Mouse (Mus musculus): Measurements from ENCODE around the gene Emx2. TPM values are rescaled to one million over a fixed set of nuclear protein-coding genes. Genes with fewer than 3 reads are reported as not detected.

Emx2 gene
- polyA plus RNA-seq, 1 experiment, result 14.3 TPM

DNA sequence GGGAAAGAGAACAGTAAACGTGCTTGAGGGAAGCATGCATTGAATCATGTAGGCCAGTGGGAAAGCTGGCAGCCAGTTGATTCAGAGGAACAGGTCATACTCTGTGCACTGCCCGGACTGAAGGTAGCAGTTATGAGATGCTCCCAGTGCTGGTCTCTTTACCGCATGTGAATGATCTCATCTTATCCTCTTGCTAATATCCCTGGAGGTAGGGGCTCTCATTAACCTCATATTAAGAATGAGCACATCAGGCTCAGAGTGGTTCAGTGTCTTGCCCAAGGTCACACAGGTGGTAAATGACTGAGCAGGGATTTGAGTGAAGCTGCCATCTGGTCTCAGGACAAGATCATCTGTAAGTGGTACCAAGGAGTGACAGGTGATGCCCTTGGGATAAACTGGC, 21.7 kb downstream of the Emx2 start:
- WGBS, result 85% methylated on average over 3 of the region's 3 CpGs
- Histone ChIP-seq H3K27me3 (replicated peaks; ENCODE audit: control insufficient read depth, insufficient read depth, low read length) (no peaks in the 10 kb centered on the region), H3K4me3 (ENCODE audit: insufficient read depth, low read depth, low read length) (no peak overlapping the region), H3K4me1 (ENCODE audit: control insufficient read depth, insufficient read depth, low read length) (no peaks in the 10 kb centered on the region), H3K27ac (ENCODE audit: insufficient read depth, low read depth, low read length) (no peak overlapping the region), H3K36me3 (ENCODE audit: control insufficient read depth, insufficient read depth, low read length) (no peaks in the 10 kb centered on the region)
- DNase-seq, result no peak
- TF ChIP-seq POLR2A (IDR thresholded peaks at IDR 0.05; ENCODE audit: low read depth, low read length) (no peak), CTCF (conservative IDR thresholded peaks at IDR 0.05; ENCODE audit: insufficient read depth, insufficient read length, low read depth, low read length) (no peak)

DNA sequence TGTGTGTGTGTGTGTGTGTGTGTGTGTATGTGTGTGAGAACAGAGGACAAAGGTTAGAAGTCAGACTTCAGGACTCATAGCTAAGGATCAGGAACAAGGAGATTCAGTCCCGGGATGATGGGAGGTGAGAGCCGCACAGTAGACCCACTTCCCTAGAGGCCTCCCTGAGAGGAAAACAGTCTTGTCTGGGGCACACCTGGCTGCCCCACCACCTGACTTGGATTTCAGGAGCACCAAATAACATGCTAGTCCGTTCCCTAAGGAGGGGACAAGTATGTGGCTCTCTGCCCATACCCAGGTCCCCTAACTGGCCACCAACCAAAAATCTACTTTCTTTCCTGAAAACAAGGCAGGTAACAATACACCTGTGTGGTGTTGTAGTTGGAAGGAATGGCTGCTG, 22.4 kb downstream of the Emx2 start:
- no peak overlapping the region for H3K4me3 ChIP-seq (ENCODE audit: insufficient read depth, low read depth, low read length)
- 80% methylated on average over 3 of the region's 3 CpGs for WGBS
- no peak overlapping the region for H3K27ac ChIP-seq (ENCODE audit: insufficient read depth, low read depth, low read length)
- TF ChIP-seq POLR2A (IDR thresholded peaks at IDR 0.05; ENCODE audit: low read depth, low read length) (no peak), CTCF (conservative IDR thresholded peaks at IDR 0.05; ENCODE audit: insufficient read depth, insufficient read length, low read depth, low read length) (no peak)
- H3K36me3 ChIP-seq (ENCODE audit: control insufficient read depth, insufficient read depth, low read length), result no peaks in the 10 kb centered on the region
- H3K27me3 ChIP-seq (replicated peaks; ENCODE audit: control insufficient read depth, insufficient read depth, low read length), result no peaks in the 10 kb centered on the region
- no peaks in the 10 kb centered on the region for H3K4me1 ChIP-seq (ENCODE audit: control insufficient read depth, insufficient read depth, low read length)
- no peak for DNase-seq

DNA sequence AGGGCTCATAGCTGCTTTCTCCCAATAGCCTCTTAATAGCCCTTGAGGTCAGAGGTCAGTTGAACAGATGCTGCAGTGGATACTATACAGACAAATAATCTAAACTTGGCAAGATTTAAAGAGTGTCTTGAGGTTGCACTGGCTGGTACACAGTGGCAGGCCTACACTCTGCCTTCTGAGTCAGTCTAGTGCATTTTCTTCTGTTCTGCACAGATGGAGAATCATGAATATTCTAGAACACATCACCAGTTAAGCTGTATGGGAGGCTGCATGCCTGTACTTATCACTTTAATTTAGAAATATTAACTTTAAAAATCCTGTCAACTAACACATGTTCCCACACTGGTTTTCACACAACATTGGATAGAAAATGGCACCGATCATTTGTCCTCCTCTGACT, 34.1 kb downstream of the Emx2 start:
- TF ChIP-seq POLR2A (IDR thresholded peaks at IDR 0.05; ENCODE audit: low read depth, low read length) (no peak), CTCF (conservative IDR thresholded peaks at IDR 0.05; ENCODE audit: insufficient read depth, insufficient read length, low read depth, low read length) (no peak)
- H3K36me3 ChIP-seq (ENCODE audit: control insufficient read depth, insufficient read depth, low read length), result no peaks in the 10 kb centered on the region
- no peak overlapping the region for H3K27ac ChIP-seq (ENCODE audit: insufficient read depth, low read depth, low read length)
- H3K4me1 ChIP-seq (ENCODE audit: control insufficient read depth, insufficient read depth, low read length), result no peaks in the 10 kb centered on the region
- no peak overlapping the region for H3K4me3 ChIP-seq (ENCODE audit: insufficient read depth, low read depth, low read length)
- DNase-seq, result no peak
- no peaks in the 10 kb centered on the region for H3K27me3 ChIP-seq (replicated peaks; ENCODE audit: control insufficient read depth, insufficient read depth, low read length)
- 85% methylated on average over 1 of the region's 1 CpGs for WGBS

DNA sequence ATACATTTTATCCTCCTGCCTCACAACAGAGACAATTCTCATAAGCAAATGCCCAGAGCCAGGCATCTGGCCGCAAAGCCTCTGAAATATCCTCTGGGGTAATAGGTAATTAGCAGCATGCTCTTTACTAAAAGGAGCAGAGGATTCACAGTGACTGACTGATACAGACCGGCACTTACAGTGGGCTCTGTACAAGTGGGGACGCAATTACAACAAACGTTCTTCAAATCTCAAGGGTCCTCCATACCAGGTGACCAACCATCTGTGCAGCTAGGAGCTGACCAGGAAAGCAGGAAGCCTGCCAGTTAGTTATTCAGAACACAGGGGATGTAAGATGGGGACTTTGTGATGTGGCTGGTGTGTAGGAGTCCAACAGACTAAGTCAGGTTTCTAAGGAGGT, 38.7 kb downstream of the Emx2 start:
- no peak overlapping the region for H3K27ac ChIP-seq (ENCODE audit: insufficient read depth, low read depth, low read length)
- no peak for TF ChIP-seq POLR2A (IDR thresholded peaks at IDR 0.05; ENCODE audit: low read depth, low read length)
- TF ChIP-seq CTCF (conservative IDR thresholded peaks at IDR 0.05; ENCODE audit: insufficient read depth, insufficient read length, low read depth, low read length), result no peak
- H3K4me3 ChIP-seq (ENCODE audit: insufficient read depth, low read depth, low read length), result no peak overlapping the region
- H3K27me3 ChIP-seq (replicated peaks; ENCODE audit: control insufficient read depth, insufficient read depth, low read length), result no peaks in the 10 kb centered on the region
- no peaks in the 10 kb centered on the region for H3K36me3 ChIP-seq (ENCODE audit: control insufficient read depth, insufficient read depth, low read length)
- 53% methylated on average over 4 of the region's 4 CpGs for WGBS
- DNase-seq, result no peak
- H3K4me1 ChIP-seq (ENCODE audit: control insufficient read depth, insufficient read depth, low read length), result no peaks in the 10 kb centered on the region

DNA sequence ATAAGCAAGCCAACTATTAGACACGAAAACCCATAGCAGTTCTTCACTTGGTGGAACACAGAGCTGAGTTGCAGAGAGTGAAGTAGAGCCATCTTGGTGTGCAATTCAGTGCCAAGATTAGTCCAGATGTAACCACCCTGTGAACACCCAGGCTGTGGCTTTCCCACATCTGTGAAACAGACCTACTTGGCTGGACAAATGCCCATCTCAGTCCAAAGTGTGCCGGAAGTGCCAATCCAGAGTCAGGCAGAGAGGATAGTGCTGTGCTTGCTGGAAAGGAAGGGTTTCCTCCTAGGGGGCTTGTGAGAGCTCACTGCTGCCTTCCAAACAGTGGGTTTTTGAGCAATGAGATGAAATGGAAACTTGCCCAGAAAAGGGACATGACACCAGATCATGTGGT, 50.7 kb downstream of the Emx2 start:
- Histone ChIP-seq H3K4me1 (ENCODE audit: control insufficient read depth, insufficient read depth, low read length) (peaks cover 6% of the 10 kb centered on the region), H3K36me3 (ENCODE audit: control insufficient read depth, insufficient read depth, low read length) (no peaks in the 10 kb centered on the region), H3K4me3 (ENCODE audit: insufficient read depth, low read depth, low read length) (no peak overlapping the region), H3K27ac (ENCODE audit: insufficient read depth, low read depth, low read length) (no peak overlapping the region), H3K27me3 (replicated peaks; ENCODE audit: control insufficient read depth, insufficient read depth, low read length) (no peaks in the 10 kb centered on the region; the same call in 1 of the 2 replicates)
- TF ChIP-seq POLR2A (IDR thresholded peaks at IDR 0.05; ENCODE audit: low read depth, low read length) (no peak), CTCF (conservative IDR thresholded peaks at IDR 0.05; ENCODE audit: insufficient read depth, insufficient read length, low read depth, low read length) (no peak)
- DNase-seq, result peak; percentile 65
- 72% methylated on average over 2 of the region's 2 CpGs for WGBS

DNA sequence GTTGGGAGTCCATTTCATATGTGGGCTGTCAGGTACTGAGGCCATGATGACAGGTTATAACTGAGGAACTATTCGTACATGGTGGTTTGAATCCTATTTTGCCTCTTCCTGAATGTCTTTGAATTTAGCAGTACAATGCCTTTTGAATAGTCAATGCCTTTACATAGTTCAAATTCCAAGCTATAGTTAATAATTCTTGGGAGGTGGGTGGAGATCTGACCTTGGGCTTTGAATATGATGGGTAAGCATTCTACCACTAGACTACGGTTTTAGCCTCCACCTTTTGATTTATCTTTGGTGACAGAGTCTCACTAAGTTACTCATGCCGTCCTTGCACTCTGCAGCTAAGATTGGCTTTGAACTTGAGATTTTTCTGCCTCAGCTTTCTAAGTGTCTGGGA, 55.0 kb downstream of the Emx2 start:
- WGBS, result 57% methylated on average over 3 of the region's 3 CpGs
- no peaks in the 10 kb centered on the region for H3K36me3 ChIP-seq (ENCODE audit: control insufficient read depth, insufficient read depth, low read length)
- TF ChIP-seq CTCF (conservative IDR thresholded peaks at IDR 0.05; ENCODE audit: insufficient read depth, insufficient read length, low read depth, low read length), result no peak
- no peak for TF ChIP-seq POLR2A (IDR thresholded peaks at IDR 0.05; ENCODE audit: low read depth, low read length)
- no peak overlapping the region for H3K27ac ChIP-seq (ENCODE audit: insufficient read depth, low read depth, low read length)
- no peaks in the 10 kb centered on the region; the same call in 1 of the 2 replicates for H3K27me3 ChIP-seq (replicated peaks; ENCODE audit: control insufficient read depth, insufficient read depth, low read length)
- peak; percentile 76 for DNase-seq
- no peak overlapping the region for H3K4me3 ChIP-seq (ENCODE audit: insufficient read depth, low read depth, low read length)
- peaks cover 6% of the 10 kb centered on the region for H3K4me1 ChIP-seq (ENCODE audit: control insufficient read depth, insufficient read depth, low read length)

Other genes starting within 250 kb of the Emx2 start
- not detected in 2 replicates for gene Kcnk18, start 239.2 kb upstream of the Emx2 start, polyA plus RNA-seq (2012; rRNA removed)
- gene Slc18a2, start 197.5 kb upstream of the Emx2 start, polyA plus RNA-seq (2012; rRNA removed), result 0.86 and 1.6 TPM in 2 replicates
- gene Rps12-ps3, start 136.1 kb upstream of the Emx2 start, polyA plus RNA-seq (2012; rRNA removed), result 1,736 and 1,795 TPM in 2 replicates
- 5.6 and 5.8 TPM in 2 replicates for gene Pdzd8, start 112.6 kb upstream of the Emx2 start, polyA plus RNA-seq (2012; rRNA removed)